Mouse (Mus musculus): Measurements from ENCODE around the gene Tspan4. TPM values are rescaled to one million over a fixed set of nuclear protein-coding genes. Genes with fewer than 3 reads are reported as not detected.

The Tspan4 gene
- total RNA-seq (2014; rRNA removed) = 66.9 and 67.1 TPM in 2 replicates
- polyA plus RNA-seq (2012; rRNA removed) = 78.1 and 135 TPM in 2 replicates

DNA sequence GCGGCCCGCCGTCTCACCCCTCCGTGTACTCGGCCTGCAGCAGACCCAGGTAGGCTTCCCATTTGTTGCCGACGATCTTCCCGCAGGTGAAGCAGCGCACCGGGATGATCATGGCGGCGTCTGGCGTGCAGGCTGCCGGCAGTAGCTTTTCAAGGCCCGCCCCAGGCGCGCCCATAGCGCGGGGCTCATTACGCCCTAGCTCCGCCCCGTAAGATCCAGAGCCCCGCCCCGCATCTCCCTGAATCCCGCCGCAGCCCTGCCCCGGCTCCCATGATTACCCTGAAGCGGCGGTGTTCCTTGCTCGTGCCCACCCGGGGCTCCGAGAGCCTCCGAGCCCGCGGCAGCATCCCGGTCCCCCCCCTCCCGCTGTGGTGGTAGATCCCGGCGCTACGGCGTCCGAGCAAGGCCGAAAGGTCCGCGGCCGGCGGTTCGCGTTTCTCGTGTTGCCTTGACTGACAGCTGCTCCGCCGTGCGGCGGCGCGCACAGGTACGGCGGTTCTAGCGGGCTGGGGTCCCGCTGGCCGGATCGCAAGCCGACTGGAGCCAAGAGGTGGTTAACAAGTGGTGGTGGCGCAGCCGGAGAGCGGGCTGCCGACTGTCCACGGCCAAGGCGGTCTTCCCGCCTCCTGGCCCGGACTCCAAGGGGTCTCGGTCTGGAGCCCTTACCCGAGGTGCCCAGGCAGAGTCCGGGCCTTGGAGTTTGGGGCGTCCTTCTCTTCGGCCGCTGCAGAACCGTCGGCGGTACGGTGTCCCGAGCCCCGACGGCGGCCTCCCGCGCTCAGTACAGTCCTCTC lies at the start of gene Tspan4, which contains the start of gene Polr2l:
Gene Tspan4 (plus strand): TSS at position 230 of the 794 bp plus-strand sequence.
Gene Polr2l (minus strand): TSS at position 122 of the 794 bp plus-strand sequence.
- peak; percentile 72 for DNase-seq (ENCODE audit: extremely low read depth, low read depth, low spot score)
- under 1% methylated on average over 83 of the region's 87 CpGs for WGBS

DNA sequence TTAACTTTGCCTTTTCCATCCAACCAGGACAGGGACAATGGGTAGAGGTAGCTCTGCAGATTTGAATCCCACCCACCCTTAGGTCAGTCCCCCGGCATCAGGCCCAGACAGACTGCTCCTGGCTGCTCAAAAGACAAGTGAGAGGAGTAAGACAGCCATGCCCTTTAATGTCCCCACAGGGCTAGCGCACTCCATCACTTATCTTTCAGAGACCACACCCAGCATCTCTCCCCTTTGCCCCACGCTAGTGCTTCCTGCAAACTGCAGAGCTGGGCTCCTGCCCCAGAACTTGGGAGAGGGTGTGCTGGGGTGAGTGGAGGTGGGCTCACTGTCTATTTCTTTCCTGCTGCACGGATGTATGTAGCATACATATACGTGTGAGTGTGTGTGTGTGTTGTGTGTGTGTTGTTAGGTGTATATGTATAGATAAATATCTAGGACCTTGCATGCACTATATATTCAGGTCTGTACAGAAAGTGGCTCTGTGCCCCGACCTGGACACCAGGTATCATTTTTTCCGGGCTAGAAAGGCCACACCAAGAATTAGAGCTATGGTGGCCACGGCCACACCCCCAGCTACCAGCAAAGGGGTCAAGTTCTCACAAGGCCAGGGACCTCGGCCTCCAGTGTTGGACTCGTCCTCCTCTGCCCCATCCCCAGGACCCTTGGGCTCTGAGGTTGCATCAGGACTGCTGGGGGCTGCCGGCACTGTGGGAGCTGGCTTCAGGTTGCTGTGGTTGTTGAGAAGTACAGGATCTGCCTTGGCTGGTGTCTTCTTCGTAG lies 47.9 kb upstream of the Tspan4 start:
- no peaks in the 10 kb centered on the region for H3K79me2 ChIP-seq (ENCODE audit: control insufficient read depth, insufficient read depth, low read length)
- 85% methylated on average over 12 of the region's 12 CpGs for WGBS
- DNase-seq (ENCODE audit: extremely low read depth, low read depth, low spot score) = no peak
- H3K27me3 ChIP-seq (ENCODE audit: control insufficient read depth, insufficient read depth, low read length) = no peaks in the 10 kb centered on the region
- no peak overlapping the region for H3K4me3 ChIP-seq (ENCODE audit: insufficient read depth, low read depth, low read length)
- no peak overlapping the region for H3K27ac ChIP-seq (replicated peaks; ENCODE audit: insufficient read depth, low read depth, low read length)
- TF ChIP-seq CTCF (IDR thresholded peaks at IDR 0.05; ENCODE audit: low read depth, low read length) (no peak), POLR2A (IDR thresholded peaks at IDR 0.05; ENCODE audit: extremely low read depth, insufficient read depth, low read length) (no peak)
- H3K9ac ChIP-seq (ENCODE audit: low read depth, low read length) = no peak overlapping the region
- H3K4me1 ChIP-seq (ENCODE audit: control insufficient read depth, insufficient read depth, low read length) = peaks cover 13% of the 10 kb centered on the region
- H3K36me3 ChIP-seq (ENCODE audit: control insufficient read depth, insufficient read depth, low read length) = peaks cover 9% of the 10 kb centered on the region; the same call in 1 of the 2 replicates

More for the DNA sequence above, at the start of gene Tspan4, which contains the start of gene Polr2l:
- Histone ChIP-seq H3K27ac (replicated peaks; ENCODE audit: insufficient read depth, low read depth, low read length) (peak within 1 kb of the TSS; percentile 92), H3K27me3 (ENCODE audit: control insufficient read depth, insufficient read depth, low read length) (no peaks in the 10 kb centered on the region), H3K36me3 (ENCODE audit: control insufficient read depth, insufficient read depth, low read length) (peaks cover 8% of the 10 kb centered on the region; the same call in 1 of the 2 replicates), H3K9ac (ENCODE audit: low read depth, low read length) (peak within 1 kb of the TSS; percentile 92), H3K79me2 (ENCODE audit: control insufficient read depth, insufficient read depth, low read length) (peaks cover 23% of the 10 kb centered on the region; the same call in 1 of the 2 replicates), H3K4me1 (ENCODE audit: control insufficient read depth, insufficient read depth, low read length) (peaks cover 21% of the 10 kb centered on the region), H3K4me3 (ENCODE audit: insufficient read depth, low read depth, low read length) (peak within 1 kb of the TSS; percentile 83)
- TF ChIP-seq POLR2A (IDR thresholded peaks at IDR 0.05; ENCODE audit: extremely low read depth, insufficient read depth, low read length) (peak; percentile 89), CTCF (IDR thresholded peaks at IDR 0.05; ENCODE audit: low read depth, low read length) (0 out of 2 replicates have a peak, but pooled peaks have one; percentile 15)

- no peak overlapping the region for H3K4me3 ChIP-seq (ENCODE audit: insufficient read depth, low read depth, low read length)
- TF ChIP-seq POLR2A (IDR thresholded peaks at IDR 0.05; ENCODE audit: extremely low read depth, insufficient read depth, low read length) (no peak), CTCF (IDR thresholded peaks at IDR 0.05; ENCODE audit: low read depth, low read length) (no peak)
- peaks cover 14% of the 10 kb centered on the region for H3K4me1 ChIP-seq (ENCODE audit: control insufficient read depth, insufficient read depth, low read length)
- no peak for DNase-seq (ENCODE audit: extremely low read depth, low read depth, low spot score)
- no peaks in the 10 kb centered on the region for H3K27me3 ChIP-seq (ENCODE audit: control insufficient read depth, insufficient read depth, low read length)
- no peaks in the 10 kb centered on the region for H3K79me2 ChIP-seq (ENCODE audit: control insufficient read depth, insufficient read depth, low read length)
- WGBS = 71% methylated on average over 5 of the region's 5 CpGs
- H3K36me3 ChIP-seq (ENCODE audit: control insufficient read depth, insufficient read depth, low read length) = peaks cover 9% of the 10 kb centered on the region; the same call in 1 of the 2 replicates
- H3K27ac ChIP-seq (replicated peaks; ENCODE audit: insufficient read depth, low read depth, low read length) = no peak overlapping the region
- no peak overlapping the region for H3K9ac ChIP-seq (ENCODE audit: low read depth, low read length)
Measured at GRCm38 (mm10) chr7:141428701-141429100, 46.3 kb upstream of the Tspan4 start.

DNA sequence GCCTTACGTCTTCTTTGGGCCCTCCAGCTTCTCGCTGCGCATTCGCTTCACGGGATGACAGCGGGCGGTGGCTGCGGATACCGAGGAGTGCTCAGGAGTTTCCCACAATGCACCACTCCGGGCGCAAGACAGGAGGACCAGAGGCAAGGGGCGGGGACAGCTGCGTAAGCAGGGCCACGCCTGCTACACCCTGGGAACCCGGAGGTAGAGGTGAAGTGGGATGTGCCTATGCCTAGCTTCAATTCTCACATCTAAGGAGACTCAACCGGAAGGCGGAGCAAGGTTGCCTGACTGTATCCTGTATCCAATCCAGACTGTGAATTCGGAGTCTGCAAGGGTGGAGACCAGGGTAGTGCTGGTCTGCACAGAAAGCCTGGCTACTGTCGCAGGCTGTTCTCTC lies 45.7 kb upstream of the Tspan4 start, which contains the start of gene Cend1:
Gene Cend1 (minus strand): TSS at position 182 of the 400 bp plus-strand sequence.
- Histone ChIP-seq H3K27ac (replicated peaks; ENCODE audit: insufficient read depth, low read depth, low read length) (no peak within 1 kb of the TSS), H3K9ac (ENCODE audit: low read depth, low read length) (no peak within 1 kb of the TSS), H3K27me3 (ENCODE audit: control insufficient read depth, insufficient read depth, low read length) (no peaks in the 10 kb centered on the region), H3K4me3 (ENCODE audit: insufficient read depth, low read depth, low read length) (no peak within 1 kb of the TSS), H3K4me1 (ENCODE audit: control insufficient read depth, insufficient read depth, low read length) (peaks cover 13% of the 10 kb centered on the region), H3K79me2 (ENCODE audit: control insufficient read depth, insufficient read depth, low read length) (no peaks in the 10 kb centered on the region), H3K36me3 (ENCODE audit: control insufficient read depth, insufficient read depth, low read length) (peaks cover 9% of the 10 kb centered on the region; the same call in 1 of the 2 replicates)
- TF ChIP-seq POLR2A (IDR thresholded peaks at IDR 0.05; ENCODE audit: extremely low read depth, insufficient read depth, low read length) (no peak), CTCF (IDR thresholded peaks at IDR 0.05; ENCODE audit: low read depth, low read length) (no peak)
- WGBS = 34% methylated on average over 19 of the region's 19 CpGs
- peak; percentile 86 for DNase-seq (ENCODE audit: extremely low read depth, low read depth, low spot score)

GRCm38 (mm10) chr7:141429840-141430584 lies 45.0 kb upstream of the Tspan4 start:
- H3K27me3 ChIP-seq (ENCODE audit: control insufficient read depth, insufficient read depth, low read length) = no peaks in the 10 kb centered on the region
- DNase-seq (ENCODE audit: extremely low read depth, low read depth, low spot score) = peak; percentile 59
- H3K27ac ChIP-seq (replicated peaks; ENCODE audit: insufficient read depth, low read depth, low read length) = no peak overlapping the region
- TF ChIP-seq CTCF (IDR thresholded peaks at IDR 0.05; ENCODE audit: low read depth, low read length) (no peak), POLR2A (IDR thresholded peaks at IDR 0.05; ENCODE audit: extremely low read depth, insufficient read depth, low read length) (0 out of 2 replicates have a peak, but pooled peaks have one; percentile 10)
- H3K4me3 ChIP-seq (ENCODE audit: insufficient read depth, low read depth, low read length) = no peak overlapping the region
- no peaks in the 10 kb centered on the region; the same call in 1 of the 2 replicates for H3K79me2 ChIP-seq (ENCODE audit: control insufficient read depth, insufficient read depth, low read length)
- H3K36me3 ChIP-seq (ENCODE audit: control insufficient read depth, insufficient read depth, low read length) = peaks cover 9% of the 10 kb centered on the region; the same call in 1 of the 2 replicates
- no peak overlapping the region for H3K9ac ChIP-seq (ENCODE audit: low read depth, low read length)
- H3K4me1 ChIP-seq (ENCODE audit: control insufficient read depth, insufficient read depth, low read length) = peaks cover 13% of the 10 kb centered on the region
- WGBS = 61% methylated on average over 9 of the region's 9 CpGs

Measured in liver, adult 2 months (tissue).